In genomic region chr13:23743215-23743614, GRCm38 (mm10) we compare ENCODE assay signal across 16 mouse cellular contexts. TPM values are rescaled to one million over a fixed set of nuclear protein-coding genes. Genes with fewer than 3 reads are reported as not detected.
DNase-seq lines count a peak whose midpoint lies in the region; ATAC-seq and TF ChIP-seq lines count a peak whose summit lies in the region.
"Had no signal": no experiment of that assay in that cellular context is flagged by ENCODE, and none has a peak within 500 bp of the region (broad histone marks: within the 10 kb centered on the region; RNA-seq: fewer than 3 reads in every experiment).

No protein-coding gene starts in this region.

- 86% methylated on average over 5 of the region's 5 CpGs for WGBS in kidney, embryonic 15.5 days
- 82% methylated on average over 5 of the region's 5 CpGs for WGBS in liver, embryonic 13.5 days (ENCODE audit: insufficient replicate concordance)

- no peak overlapping the region for H3K4me3 ChIP-seq in kidney, embryonic 15.5 days (replicated peaks)
- peak overlapping the region; percentile 73 for H3K4me3 ChIP-seq in E14TG2a.4 (replicated peaks; ENCODE audit: low read length)
- no peak overlapping the region for H3K4me3 ChIP-seq in MEL (ENCODE audit: control insufficient read depth in 1 of 2, insufficient read depth in 1 of 2, low read depth in 2 of 2, low read length in 2 of 2)
- H3K4me3 ChIP-seq in liver, embryonic 13.5 days (replicated peaks): peak overlapping the region; percentile 32
- no peak overlapping the region for H3K4me3 ChIP-seq in layer of hippocampus, adult 2 months
- H3K4me3 ChIP-seq: heart, embryonic 12.5 days; hindbrain, embryonic 12.5 days had no signal

- H3K4me2 ChIP-seq in kidney, embryonic 15.5 days: no peak overlapping the region
- peak overlapping the region; percentile 54 for H3K4me2 ChIP-seq in liver, embryonic 13.5 days

- no peaks in the 10 kb centered on the region for H3K36me3 ChIP-seq in kidney, embryonic 15.5 days
- H3K36me3 ChIP-seq in E14TG2a.4 (ENCODE audit: insufficient read depth, low read length) (no peaks in the 10 kb centered on the region), MEL (ENCODE audit: control insufficient read depth in 1 of 2, insufficient read depth in 2 of 2, low read length in 2 of 2) (peaks cover 0 to 23% of the 10 kb centered on the region in 2 experiments; a peak in 2 of 4 replicates)
- H3K36me3 ChIP-seq in liver, embryonic 13.5 days: no peaks in the 10 kb centered on the region
- H3K36me3 ChIP-seq: embryonic facial prominence, embryonic 15.5 days; heart, embryonic 12.5 days; hindbrain, embryonic 12.5 days had no signal

- no peaks in the 10 kb centered on the region for H3K27me3 ChIP-seq in kidney, embryonic 15.5 days
- H3K27me3 ChIP-seq in E14TG2a.4 (ENCODE audit: insufficient read depth, low read length): no peaks in the 10 kb centered on the region
- H3K27me3 ChIP-seq in MEL (ENCODE audit: control insufficient read depth in 1 of 2, insufficient read depth in 2 of 2, low read length in 2 of 2): no peaks in the 10 kb centered on the region
- H3K27me3 ChIP-seq in liver, embryonic 13.5 days: no peaks in the 10 kb centered on the region
- H3K27me3 ChIP-seq: embryonic facial prominence, embryonic 15.5 days; heart, embryonic 12.5 days; hindbrain, embryonic 12.5 days; megakaryocyte, embryonic 14.5 days had no signal

- peak overlapping the region; percentile 4; the same call in 1 of the 2 replicates for H3K27ac ChIP-seq in kidney, embryonic 15.5 days
- peak overlapping the region; percentile 26; the same call in 1 of the 2 replicates for H3K27ac ChIP-seq in MEL (ENCODE audit: control insufficient read depth, low read depth, low read length)
- H3K27ac ChIP-seq in liver, embryonic 13.5 days: peak overlapping the region; percentile 89
- no peak overlapping the region for H3K27ac ChIP-seq in layer of hippocampus, adult 2 months
- H3K27ac ChIP-seq: embryonic facial prominence, embryonic 15.5 days; hindbrain, embryonic 12.5 days had no signal

- no peak for DNase-seq in kidney, postnatal 25 days
- DNase-seq in MEL (ENCODE audit: low read depth, low spot score): peak; percentile 41
- DNase-seq in liver, embryonic 13.5 days: no peak
- no peak for DNase-seq in frontal cortex, postnatal 10 days (ENCODE audit: low spot score in 2 of 2)
- no peak for DNase-seq in layer of hippocampus, adult 2 months (ENCODE audit: low spot score in 2 of 2)
- DNase-seq: cerebellum, postnatal 10 days; kidney, adult 11 months; kidney, postnatal 4 days; lung, adult 18-20 months; thymus, postnatal 25 days had no signal

- TF ChIP-seq RAD21 in MEL (IDR thresholded peaks at IDR 0.05; ENCODE audit: low read depth, low read length): no peak

- no peak for ATAC-seq in kidney, embryonic 15.5 days (replicated peaks; ENCODE audit: low FRiP score)
- ATAC-seq in liver, embryonic 13.5 days (ENCODE audit: low read depth): no peak

- TF ChIP-seq EP300 in MEL (IDR thresholded peaks at IDR 0.05; ENCODE audit: low read depth in 1 of 2, low read length in 2 of 2): no peak

- peaks cover 1% of the 10 kb centered on the region; the same call in 1 of the 2 replicates for H3K79me2 ChIP-seq in MEL (ENCODE audit: control insufficient read depth, insufficient read depth, low read length, poor library complexity)

- TF ChIP-seq CTCF in E14TG2a.4 (conservative IDR thresholded peaks at IDR 0.05; ENCODE audit: low read length) (no peak), MEL (IDR thresholded peaks at IDR 0.05 in 2 of 3, conservative IDR thresholded peaks at IDR 0.05 in 1 of 3; ENCODE audit: control insufficient read depth in 1 of 3, insufficient read depth in 1 of 3, low read depth in 2 of 3, low read length in 3 of 3, poor library complexity in 1 of 3, severe bottlenecking in 1 of 3) (no peak)
- TF ChIP-seq CTCF in layer of hippocampus, adult 2 months (conservative IDR thresholded peaks at IDR 0.05): no peak

- TF ChIP-seq POLR2A in MEL (IDR thresholded peaks at IDR 0.05; ENCODE audit: control insufficient read depth in 1 of 2, insufficient read depth in 1 of 2, low read depth in 1 of 2, low read length in 2 of 2, poor library complexity in 1 of 2): no peak

- no peak overlapping the region for H3K9ac ChIP-seq in kidney, embryonic 15.5 days
- H3K9ac ChIP-seq in MEL (ENCODE audit: control insufficient read depth, low read depth, low read length, poor library complexity, severe bottlenecking): peak overlapping the region; percentile 23; the same call in 1 of the 2 replicates
- peak overlapping the region; percentile 67 for H3K9ac ChIP-seq in liver, embryonic 13.5 days
- H3K9ac ChIP-seq: embryonic facial prominence, embryonic 15.5 days; heart, embryonic 12.5 days; hindbrain, embryonic 12.5 days had no signal

- peaks cover 27% of the 10 kb centered on the region for H3K4me1 ChIP-seq in kidney, embryonic 15.5 days
- H3K4me1 ChIP-seq in E14TG2a.4 (replicated peaks; ENCODE audit: low read depth, low read length) (peaks cover 23% of the 10 kb centered on the region), MEL (ENCODE audit: control insufficient read depth in 1 of 2, insufficient read depth in 2 of 2, low read length in 2 of 2) (0 out of 4 replicates have a peak, but pooled peaks cover 0 to 8% of the 10 kb centered on the region in 2 experiments)
- H3K4me1 ChIP-seq in liver, embryonic 13.5 days (replicated peaks): peaks cover 48% of the 10 kb centered on the region

- no peaks in the 10 kb centered on the region for H3K9me3 ChIP-seq in kidney, embryonic 15.5 days (replicated peaks)
- H3K9me3 ChIP-seq in E14TG2a.4 (ENCODE audit: low read length) (no peaks in the 10 kb centered on the region), MEL (replicated peaks; ENCODE audit: insufficient read depth, low read length) (no peaks in the 10 kb centered on the region)
- H3K9me3 ChIP-seq in liver, embryonic 13.5 days (replicated peaks): no peaks in the 10 kb centered on the region
- H3K9me3 ChIP-seq: embryonic facial prominence, embryonic 15.5 days; heart, embryonic 12.5 days; hindbrain, embryonic 12.5 days; megakaryocyte, embryonic 14.5 days had no signal

TF ChIP-seq in MEL, 35 proteins besides CTCF, POLR2A, EP300 and RAD21:
- TF ChIP-seq MEF2A (IDR thresholded peaks at IDR 0.05; ENCODE audit: extremely low read depth, insufficient replicate concordance, low read depth, low read length, poor library complexity, severe bottlenecking): no peak
- TF ChIP-seq MAX (IDR thresholded peaks at IDR 0.05; ENCODE audit: low read length): no peak
- no peak for TF ChIP-seq MAZ (IDR thresholded peaks at IDR 0.05; ENCODE audit: low read depth, low read length)
- TF ChIP-seq TBP (IDR thresholded peaks at IDR 0.05; ENCODE audit: low read depth, low read length): no peak
- no peak for TF ChIP-seq CHD1 (IDR thresholded peaks at IDR 0.05; ENCODE audit: low read depth, low read length)
- no peak for TF ChIP-seq NELFE (IDR thresholded peaks at IDR 0.05; ENCODE audit: low read depth, low read length)

RNA-seq across cellular contexts. Expression of gene Hist1h3c, which starts 2.2 kb away (rescaled TPM):
- 12.6 and 13.5 TPM in 2 replicates for polyA plus RNA-seq in kidney, embryonic 15.5 days (2015; fragmentation: Nextera tagmentation; extraction: Ambion mirVana)
- 1,651 and 2,239 TPM in 2 replicates for total RNA-seq in MEL (2012; rRNA removed)
- polyA plus RNA-seq in MEL (2012; ENCODE audit: insufficient read depth in 1 of 2, insufficient read length in 2 of 2, low read depth in 1 of 2, low replicate concordance in 2 of 2, missing spikeins in 1 of 2): 1 to 10 TPM in 1 of 2 experiments, not detected in 1; 1.7 TPM
- 5.2 and 5.9 TPM in 2 replicates for polyA plus RNA-seq in liver, embryonic 13.5 days (2015; fragmentation: Nextera tagmentation; extraction: Ambion mirVana)
- 1 to 10 TPM; 3.6 to 5.9 TPM for total RNA-seq in layer of hippocampus, adult 2 months (2021)

RNA-seq across cellular contexts. Expression of gene Hist1h2bb, which starts 3.3 kb away (rescaled TPM):
- polyA plus RNA-seq in kidney, embryonic 15.5 days (2015; fragmentation: Nextera tagmentation; extraction: Ambion mirVana): 3.8 and 4.5 TPM in 2 replicates
- total RNA-seq in MEL (2012; rRNA removed): 2,278 and 3,150 TPM in 2 replicates
- polyA plus RNA-seq in MEL (2012; ENCODE audit: insufficient read depth in 1 of 2, insufficient read length in 2 of 2, low read depth in 1 of 2, low replicate concordance in 2 of 2, missing spikeins in 1 of 2): 1 to 10 TPM in 1 of 2 experiments, not detected in 1; 3.2 TPM
- polyA plus RNA-seq in liver, embryonic 13.5 days (2015; fragmentation: Nextera tagmentation; extraction: Ambion mirVana): 3.9 and 5.6 TPM in 2 replicates
- 10 to 100 TPM; 23.0 to 24.7 TPM for total RNA-seq in layer of hippocampus, adult 2 months (2021)

RNA-seq across cellular contexts. Expression of gene Hist1h1c, which starts 4.6 kb away (rescaled TPM):
- polyA plus RNA-seq in kidney, embryonic 15.5 days (2015; fragmentation: Nextera tagmentation; extraction: Ambion mirVana): 24.1 and 27.2 TPM in 2 replicates
- 348 and 479 TPM in 2 replicates for total RNA-seq in MEL (2012; rRNA removed)
- 1 to 10 TPM in 1 of 2 experiments, not detected in 1; 3.8 TPM for polyA plus RNA-seq in MEL (2012; ENCODE audit: insufficient read depth in 1 of 2, insufficient read length in 2 of 2, low read depth in 1 of 2, low replicate concordance in 2 of 2, missing spikeins in 1 of 2)
- polyA plus RNA-seq in liver, embryonic 13.5 days (2015; fragmentation: Nextera tagmentation; extraction: Ambion mirVana): 60.3 and 72.2 TPM in 2 replicates
- 10 to 100 TPM; 59.1 to 68.1 TPM for total RNA-seq in layer of hippocampus, adult 2 months (2021)

RNA-seq across cellular contexts. Expression of gene Hist1h2ab, which starts 7.7 kb away (rescaled TPM):
- polyA plus RNA-seq in kidney, embryonic 15.5 days (2015; fragmentation: Nextera tagmentation; extraction: Ambion mirVana): 39.2 and 44.8 TPM in 2 replicates
- 2,219 and 2,780 TPM in 2 replicates for total RNA-seq in MEL (2012; rRNA removed)
- polyA plus RNA-seq in MEL (2012; ENCODE audit: insufficient read depth in 1 of 2, insufficient read length in 2 of 2, low read depth in 1 of 2, low replicate concordance in 2 of 2, missing spikeins in 1 of 2): 1 to 10 TPM in 1 of 2 experiments, not detected in 1; 8.0 TPM
- polyA plus RNA-seq in liver, embryonic 13.5 days (2015; fragmentation: Nextera tagmentation; extraction: Ambion mirVana): 54.0 and 76.2 TPM in 2 replicates
- 10 to 100 TPM; 24.4 to 27.3 TPM for total RNA-seq in layer of hippocampus, adult 2 months (2021)

RNA-seq across cellular contexts. Expression of gene Hist1h3b, which starts 8.9 kb away (rescaled TPM):
- 10.8 and 11.3 TPM in 2 replicates for polyA plus RNA-seq in kidney, embryonic 15.5 days (2015; fragmentation: Nextera tagmentation; extraction: Ambion mirVana)
- total RNA-seq in MEL (2012; rRNA removed): 1,725 and 2,102 TPM in 2 replicates
- polyA plus RNA-seq in MEL (2012; ENCODE audit: insufficient read depth in 1 of 2, insufficient read length in 2 of 2, low read depth in 1 of 2, low replicate concordance in 2 of 2, missing spikeins in 1 of 2): 1 to 10 TPM in 1 of 2 experiments, not detected in 1; 6.6 TPM
- 10.4 and 29.5 TPM in 2 replicates for polyA plus RNA-seq in liver, embryonic 13.5 days (2015; fragmentation: Nextera tagmentation; extraction: Ambion mirVana)
- 10 to 100 TPM; 13.6 to 15.0 TPM for total RNA-seq in layer of hippocampus, adult 2 months (2021)

Comparison
In these comparisons a context has a peak if more than half of its experiments do, and no peak if none do; other contexts are left out.
1. H3K4me3 ChIP-seq: peak in E14TG2a.4 (single experiment) and liver, embryonic 13.5 days (single experiment); none in kidney, embryonic 15.5 days (single experiment), MEL (0 of 2) and layer of hippocampus, adult 2 months (single experiment).